Mouse (Mus musculus) kidney, adult 11 months (tissue): ENCODE results near the gene Tmem41b.
A peak's percentile ranks its signal among the peaks of the same experiment; 100 is the strongest.
"Not testable (repeated sequence)": the region's sequence is repeated elsewhere in the genome, so short reads cannot be mapped to it uniquely, and the experiment has no call there.

Experiments used
- DNase-seq: peaks from one replicate; pipeline ENCODE4 v3.0.0; 2022

The Tmem41b gene

GRCm38 (mm10) chr7:109986775-109987174 lies at the start of gene Tmem41b:
Gene Tmem41b (minus strand): TSS chr7:109986929.
- not testable (repeated sequence) for DNase-seq

GRCm38 (mm10) chr7:110030342-110030741 lies 43.6 kb upstream of the Tmem41b start:
- no peak for DNase-seq

- DNase-seq, result no peak
Observed at GRCm38 (mm10) chr7:110028826-110029225, 42.1 kb upstream of the Tmem41b start.

GRCm38 (mm10) chr7:110026594-110026993 lies 39.9 kb upstream of the Tmem41b start:
- DNase-seq, result no peak

- DNase-seq, result no peak
Observed at GRCm38 (mm10) chr7:110023553-110023952, 36.8 kb upstream of the Tmem41b start.

GRCm38 (mm10) chr7:110018631-110019482 lies 32.1 kb upstream of the Tmem41b start:
- DNase-seq, result peak; percentile 60

- peak; percentile 92 for DNase-seq
Observed at GRCm38 (mm10) chr7:110018117-110018630, 31.4 kb upstream of the Tmem41b start, which contains the start of gene Ipo7. Gene Ipo7 (plus strand): TSS chr7:110018274.

- no peak for DNase-seq
Observed at GRCm38 (mm10) chr7:110014272-110014671, 27.5 kb upstream of the Tmem41b start.

GRCm38 (mm10) chr7:110011417-110011816 lies 24.7 kb upstream of the Tmem41b start:
- DNase-seq, result no peak

GRCm38 (mm10) chr7:110009084-110009483 lies 22.4 kb upstream of the Tmem41b start:
- DNase-seq, result no peak

- no peak for DNase-seq
Observed at GRCm38 (mm10) chr7:110008513-110008912, 21.8 kb upstream of the Tmem41b start.

GRCm38 (mm10) chr7:110006471-110007195 lies 19.9 kb upstream of the Tmem41b start:
- no peak for DNase-seq

- DNase-seq, result no peak
Observed at GRCm38 (mm10) chr7:110005976-110006375, 19.2 kb upstream of the Tmem41b start.

GRCm38 (mm10) chr7:110002968-110003367 lies 16.2 kb upstream of the Tmem41b start:
- DNase-seq, result peak; percentile 86

- DNase-seq, result no peak
Observed at GRCm38 (mm10) chr7:110002092-110002491, 15.4 kb upstream of the Tmem41b start.

- DNase-seq, result no peak
Observed at GRCm38 (mm10) chr7:109998388-109998787, 11.7 kb upstream of the Tmem41b start.

- peak; percentile 57 for DNase-seq
Observed at GRCm38 (mm10) chr7:109993157-109993959, 6.6 kb upstream of the Tmem41b start.

- DNase-seq, result no peak
Observed at GRCm38 (mm10) chr7:109991286-109991685, 4.6 kb upstream of the Tmem41b start.

- peak; percentile 99 for DNase-seq
Observed at GRCm38 (mm10) chr7:109986133-109986669, 528 bp downstream of the Tmem41b start.

- DNase-seq, result no peak
Observed at GRCm38 (mm10) chr7:109985661-109986132, 1.0 kb downstream of the Tmem41b start.

GRCm38 (mm10) chr7:109984608-109985007 lies 2.1 kb downstream of the Tmem41b start:
- not testable (repeated sequence) for DNase-seq

GRCm38 (mm10) chr7:109977131-109977530 lies 9.6 kb downstream of the Tmem41b start:
- DNase-seq, result not testable (repeated sequence)
